Mouse (Mus musculus) cerebellum, adult 2 months (tissue): ENCODE data around the gene Gm5617.
"Not testable (repeated sequence)": the region's sequence is repeated elsewhere in the genome, so short reads cannot be mapped to it uniquely, and the experiment has no call there.

Experiments
- CTCF ChIP-seq: fragments of 200-500 bp; IDR thresholded peaks from 2 replicates; pipeline ENCODE4 v1.5.1; 2011; ENCODE audit warnings: low read depth, mild to moderate bottlenecking, control low read depth, low read length, moderate library complexity, borderline replicate concordance; ENCODE audit not compliant: insufficient read depth
- POLR2A ChIP-seq: fragments of 200-500 bp; IDR thresholded peaks from 2 replicates; pipeline ENCODE4 v1.6.1; 2011; ENCODE audit warnings: low read length, control low read depth, borderline replicate concordance; ENCODE audit not compliant: insufficient read depth

DNA sequence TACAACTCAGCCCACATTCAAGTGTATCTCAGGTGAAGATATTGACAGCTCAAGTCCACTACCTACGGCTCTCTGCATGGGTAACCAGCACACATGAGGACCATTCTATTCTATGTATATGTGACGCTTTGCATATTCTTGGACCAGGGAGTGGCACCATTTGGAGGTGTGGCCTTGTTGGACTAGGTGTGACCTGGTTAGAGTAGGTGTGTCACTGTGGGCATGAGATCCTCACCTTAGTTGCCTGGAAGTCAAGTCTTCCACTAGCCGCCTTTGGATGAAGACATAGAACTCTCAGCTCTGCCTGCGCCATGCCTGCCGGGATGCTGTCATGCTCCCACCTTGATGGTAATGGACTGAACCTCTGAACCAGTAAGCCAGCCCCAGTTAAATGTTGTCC lies 27.8 kb upstream of the Gm5617 start:
- TF ChIP-seq CTCF, POLR2A: not testable (repeated sequence)
